Mouse (Mus musculus) hindbrain, postnatal 0 days (tissue): ENCODE measurements around the gene Gm20388. TPM values are rescaled to one million over a fixed set of nuclear protein-coding genes. Genes with fewer than 3 reads are reported as not detected.

ENCODE experiments used
- ATAC-seq: fragments of 200-750 bp; cut with Nextera tagmentation; 2 replicates; pipeline ENCODE4 v1.8.0; 2017; ENCODE audit warnings: mild to moderate bottlenecking, moderate TSS enrichment, moderate library complexity
- DNase-seq: peaks from one replicate; pipeline ENCODE4 v3.0.0-alpha.2; 2015; ENCODE audit warnings: low spot score
- H3K27ac ChIP-seq: fragments of 300-500 bp; sonication (generic); 2 replicates; pipeline ENCODE4 v1.5.1; 2014; ENCODE audit warnings: mild to moderate bottlenecking
- H3K27me3 ChIP-seq: fragments of 300-500 bp; sonication (generic); 2 replicates; pipeline ENCODE4 v1.6.1; 2014; ENCODE audit warnings: low read length, mixed read lengths; ENCODE audit not compliant: insufficient read depth
- H3K36me3 ChIP-seq: fragments of 300-500 bp; sonication (generic); 2 replicates; pipeline ENCODE4 v1.6.1; 2014; ENCODE audit warnings: low read length, mixed read lengths; ENCODE audit not compliant: insufficient read depth
- H3K4me1 ChIP-seq: fragments of 300-500 bp; sonication (generic); 2 replicates; pipeline ENCODE4 v1.6.1; 2014; ENCODE audit warnings: antibody characterized with exemption, low read length, mixed read lengths; ENCODE audit not compliant: insufficient read depth
- H3K4me2 ChIP-seq: fragments of 300-500 bp; sonication (generic); 2 replicates; pipeline ENCODE4 v1.6.1; 2014; ENCODE audit warnings: low read depth, mild to moderate bottlenecking, low read length, moderate library complexity, mixed read lengths
- H3K4me3 ChIP-seq: fragments of 300-500 bp; sonication (generic); 2 replicates; pipeline ENCODE4 v1.5.1; 2014; ENCODE audit warnings: low read length
- H3K9ac ChIP-seq: fragments of 300-500 bp; sonication (generic); replicated peaks from 2 replicates; pipeline ENCODE4 v1.6.1; 2014; ENCODE audit warnings: mild to moderate bottlenecking, low read length, moderate library complexity, mixed read lengths
- H3K9me3 ChIP-seq: fragments of 300-500 bp; sonication (generic); 2 replicates; pipeline ENCODE4 v1.6.1; 2016; ENCODE audit warnings: low read length, mixed read lengths
- CTCF ChIP-seq: IDR thresholded peaks from 2 replicates; pipeline ENCODE4 v1.5.1; 2016; ENCODE audit warnings: antibody characterized with exemption, control low read depth, low read depth
- WGBS: fragments of 180-500 bp; shearing (Covaris S2); extraction: QIAGEN DNeasy Blood & Tissue Kit; methylation state at CpG from one replicate; pipeline ENCODE4 v1.1.7; 2014; 5-methylcytosine and 5-hydroxymethylcytosine counted together
- polyA plus RNA-seq: library from polyadenylated mRNA; unstranded; fragments of >200 nt; fragmentation: Nextera tagmentation; extraction: Ambion mirVana; gene quantifications from 2 replicates; pipeline ENCODE4 v1.2.1, GENCODE M21; 2015
- total RNA-seq: library from RNA; depleted of rRNA; stranded (reverse); fragments of >200 nt; gene quantifications from 2 replicates; pipeline ENCODE4 v1.2.3, GENCODE M21; 2014

The Gm20388 gene
- total and polyA plus RNA-seq, 2 experiments from 2014 or later = 71.3 TPM; not detected in 1

DNA sequence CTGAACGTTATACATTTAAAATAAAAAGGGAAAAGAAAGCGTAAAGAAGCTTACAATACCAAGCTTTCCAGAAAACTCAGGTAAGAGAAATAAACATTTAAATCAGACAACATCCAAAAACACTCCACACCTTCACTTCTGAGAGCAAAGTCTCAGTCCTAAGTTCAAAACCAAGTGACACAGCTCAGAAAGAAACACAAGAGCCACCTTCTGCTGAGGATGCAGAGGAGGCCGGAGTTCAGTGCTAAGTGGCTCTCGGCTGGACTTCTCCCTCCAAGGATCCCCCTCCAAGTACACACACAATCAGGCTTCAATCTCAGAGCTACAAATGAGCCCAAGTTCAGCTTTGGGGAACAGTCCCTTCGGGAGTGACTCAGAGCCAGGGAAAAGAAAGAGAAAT is 1738.8 kb downstream of the Gm20388 start:
- 52% methylated on average over 5 of the region's 5 CpGs for WGBS
- Histone ChIP-seq H3K27me3 (no peaks in the 10 kb centered on the region), H3K36me3 (no peaks in the 10 kb centered on the region), H3K27ac (no peak overlapping the region), H3K4me3 (peak overlapping the region; percentile 81), H3K9me3 (no peaks in the 10 kb centered on the region), H3K4me1 (peaks cover 52% of the 10 kb centered on the region), H3K4me2 (peak overlapping the region; percentile 92), H3K9ac (peak overlapping the region; percentile 89; the same call in 1 of the 2 replicates)
- no peak for TF ChIP-seq CTCF
- DNase-seq = no peak
- no peak for ATAC-seq

GRCm38 (mm10) chr8:121649904-121650303 is 1739.3 kb downstream of the Gm20388 start:
- no peaks in the 10 kb centered on the region for H3K36me3 ChIP-seq
- no peaks in the 10 kb centered on the region for H3K27me3 ChIP-seq
- H3K4me2 ChIP-seq = peak overlapping the region; percentile 92
- 15% methylated on average over 10 of the region's 10 CpGs for WGBS
- ATAC-seq (no peak), DNase-seq (no peak)
- H3K27ac ChIP-seq = no peak overlapping the region
- peak overlapping the region; percentile 89 for H3K9ac ChIP-seq
- H3K4me1 ChIP-seq = peaks cover 48% of the 10 kb centered on the region
- peak overlapping the region; percentile 81 for H3K4me3 ChIP-seq
- no peaks in the 10 kb centered on the region for H3K9me3 ChIP-seq
- TF ChIP-seq CTCF = no peak

- H3K27ac ChIP-seq = 0 out of 2 replicates have a peak overlapping the region, but pooled peaks have one; percentile 98
- H3K4me1 ChIP-seq = peaks cover 45% of the 10 kb centered on the region
- H3K4me3 ChIP-seq = peak overlapping the region; percentile 81
These were observed 1740.0 kb downstream of the Gm20388 start for GRCm38 (mm10) chr8:121650389-121651307.

DNA sequence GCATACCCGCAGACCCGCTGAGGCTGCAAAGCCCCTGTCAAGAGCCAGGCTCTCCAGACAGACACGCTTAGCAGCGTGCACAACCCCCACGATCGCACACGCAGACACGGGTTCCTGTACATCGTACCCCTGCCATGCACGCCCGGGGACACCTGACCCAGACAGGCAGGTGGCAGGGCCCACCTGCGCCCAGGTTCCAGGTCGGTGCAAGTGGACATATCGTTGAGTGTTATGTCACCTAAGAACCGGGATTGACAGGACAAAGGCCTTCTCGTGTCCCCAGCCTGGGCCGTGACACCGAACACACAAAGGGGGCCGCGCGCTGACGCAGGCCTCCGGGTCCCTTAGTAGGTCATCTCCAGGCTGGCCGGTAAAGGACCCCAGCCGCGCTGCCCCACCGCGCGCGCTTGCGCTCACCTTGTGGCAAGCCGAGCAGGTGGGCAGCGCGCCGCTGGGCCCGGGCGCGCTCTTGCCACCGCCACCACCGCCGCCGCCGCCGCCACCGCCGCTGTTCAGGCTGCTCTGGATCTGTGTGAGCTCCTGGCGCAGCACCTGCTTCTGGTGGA is 1740.8 kb downstream of the Gm20388 start:
- Histone ChIP-seq H3K36me3 (no peaks in the 10 kb centered on the region), H3K27me3 (no peaks in the 10 kb centered on the region), H3K27ac (peak overlapping the region; percentile 98), H3K4me3 (peak overlapping the region; percentile 81), H3K4me1 (peaks cover 45% of the 10 kb centered on the region), H3K9ac (peak overlapping the region; percentile 89), H3K9me3 (no peaks in the 10 kb centered on the region), H3K4me2 (peak overlapping the region; percentile 92)
- TF ChIP-seq CTCF = no peak
- DNase-seq (no peak), ATAC-seq (no peak)
- 6% methylated on average over 47 of the region's 47 CpGs for WGBS

More at GRCm38 (mm10) chr8:121650389-121651307, 1740.0 kb downstream of the Gm20388 start:
- H3K36me3 ChIP-seq = no peaks in the 10 kb centered on the region
- H3K9me3 ChIP-seq = no peaks in the 10 kb centered on the region
- TF ChIP-seq CTCF = no peak
- H3K9ac ChIP-seq = peak overlapping the region; percentile 89
- no peaks in the 10 kb centered on the region for H3K27me3 ChIP-seq
- ATAC-seq = no peak
- WGBS = 39% methylated on average over 20 of the region's 20 CpGs
- peak overlapping the region; percentile 92 for H3K4me2 ChIP-seq
- no peak for DNase-seq

- DNase-seq = peak; percentile 73
- peak overlapping the region; percentile 98 for H3K27ac ChIP-seq
These were observed 1741.3 kb downstream of the Gm20388 start for GRCm38 (mm10) chr8:121651874-121652361.

DNA sequence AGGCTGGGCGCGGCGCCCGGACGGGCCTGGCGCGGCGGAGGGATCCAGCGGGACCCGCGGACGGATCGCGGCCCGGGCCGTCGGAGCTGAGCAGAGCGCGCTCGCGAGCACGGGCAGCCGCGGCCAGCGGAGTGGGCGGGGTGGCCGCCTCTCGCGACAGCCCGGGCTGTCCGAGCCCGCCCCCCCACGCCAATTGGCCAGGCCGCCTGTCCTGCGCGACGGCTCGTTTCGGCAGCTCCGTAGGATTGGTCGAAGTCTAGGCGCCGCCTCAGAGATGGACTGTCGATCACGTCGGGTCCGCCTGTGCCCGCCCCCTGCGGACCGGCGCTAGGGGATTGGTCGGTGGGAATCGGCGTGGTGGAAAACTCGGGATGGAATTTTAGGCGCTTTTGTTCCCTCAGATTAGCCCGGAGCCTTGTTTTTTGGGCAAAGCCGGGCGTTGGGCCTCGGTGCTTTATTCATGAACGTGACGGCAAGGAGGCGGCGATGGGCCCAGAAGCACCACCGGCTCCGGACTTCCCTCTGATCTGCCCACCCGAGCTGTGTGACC is 1742.2 kb downstream of the Gm20388 start, which contains the start of gene Zcchc14:
Gene Zcchc14, minus strand, starts transcription at position 128 of the 550 bp plus-strand sequence.
- no peak for TF ChIP-seq CTCF
- DNase-seq (peak; percentile 100), ATAC-seq (peak; percentile 99)
- H3K4me3 ChIP-seq = peak within 1 kb of the TSS; percentile 81
- peak within 1 kb of the TSS; percentile 92 for H3K4me2 ChIP-seq
- peak within 1 kb of the TSS; percentile 89 for H3K9ac ChIP-seq
- WGBS = 1% methylated on average over 65 of the region's 67 CpGs
- peak within 1 kb of the TSS; percentile 99 for H3K27ac ChIP-seq
- no peaks in the 10 kb centered on the region for H3K9me3 ChIP-seq
- H3K27me3 ChIP-seq = no peaks in the 10 kb centered on the region
- H3K36me3 ChIP-seq = no peaks in the 10 kb centered on the region
- peaks cover 38% of the 10 kb centered on the region for H3K4me1 ChIP-seq

More at GRCm38 (mm10) chr8:121651874-121652361, 1741.3 kb downstream of the Gm20388 start:
- Histone ChIP-seq H3K4me3 (peak overlapping the region; percentile 81), H3K9ac (peak overlapping the region; percentile 89), H3K27me3 (no peaks in the 10 kb centered on the region), H3K36me3 (no peaks in the 10 kb centered on the region), H3K9me3 (no peaks in the 10 kb centered on the region), H3K4me1 (peaks cover 45% of the 10 kb centered on the region), H3K4me2 (peak overlapping the region; percentile 92)
- ATAC-seq = no peak
- no peak for TF ChIP-seq CTCF
- under 1% methylated on average over 46 of the region's 56 CpGs for WGBS
